Mouse (Mus musculus): ENCODE measurements around the gene 1700123O20Rik.

DNA sequence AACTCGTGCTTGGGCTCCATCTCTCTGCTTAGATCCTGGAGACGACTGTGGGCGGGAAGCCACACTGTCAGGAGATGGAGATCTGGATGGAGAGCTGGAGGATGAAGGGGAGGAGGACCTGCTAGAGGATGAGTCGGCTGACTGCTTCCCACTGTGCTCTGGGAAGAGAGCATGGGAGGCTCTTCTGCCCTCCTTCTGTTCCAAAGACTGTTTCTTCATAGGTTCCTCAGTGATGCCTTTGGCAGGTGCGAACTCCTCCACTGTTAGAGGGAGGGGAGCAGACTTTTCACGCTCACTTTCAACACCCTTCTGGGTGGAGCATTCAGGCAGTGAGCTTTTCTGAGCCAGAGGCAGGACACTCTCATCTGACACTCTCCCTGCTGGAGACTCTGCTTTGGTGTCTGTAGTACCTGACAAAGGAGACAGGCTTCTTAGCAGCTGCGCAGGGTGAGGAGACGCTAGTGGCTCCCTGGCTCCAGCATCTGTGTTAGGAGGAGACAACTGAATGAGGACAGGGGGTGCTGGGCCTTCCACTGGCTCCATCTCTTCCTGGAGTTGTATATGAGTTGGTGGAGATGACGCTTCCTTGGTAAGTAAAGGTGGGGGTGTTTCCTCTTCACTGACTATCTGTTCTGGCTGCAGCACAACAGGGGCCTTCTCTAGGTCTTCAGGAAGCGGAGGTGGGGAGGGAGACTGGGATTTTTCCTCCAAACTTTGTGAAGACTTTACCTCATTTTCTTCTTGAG, 21.4 kb upstream of the 1700123O20Rik start:
- TF ChIP-seq POLR2A (IDR thresholded peaks at IDR 0.05; ENCODE audit: control insufficient read depth, low read depth, low read length) (no peak), CTCF (IDR thresholded peaks at IDR 0.05; ENCODE audit: control insufficient read depth, insufficient read depth, insufficient replicate concordance, low read depth, low read length) (no peak)
